Mouse (Mus musculus) MEL (cell line): ENCODE data around the gene Igsf8.

ENCODE experiments used
- CHD1 ChIP-seq: IDR thresholded peaks from 2 replicates; pipeline ENCODE4 v1.6.1; 2012; ENCODE audit warnings: low read depth, mild to moderate bottlenecking, inconsistent platforms, low read length, improper control_type of control experiment
- CTCF ChIP-seq, 3 experiments: IDR thresholded peaks in 2 of 3; conservative IDR thresholded peaks in 1 of 3; 2 replicates each; pipeline ENCODE4 v1.5.1; 2011 to 2012; ENCODE audit warnings: low read length in 3 of 3, low read depth in 2 of 3, mild to moderate bottlenecking in 2 of 3, improper control_type of control experiment in 1 of 3, inconsistent platforms in 1 of 3, mixed read lengths in 1 of 3, moderate library complexity in 1 of 3; ENCODE audit not compliant: control insufficient read depth in 1 of 3, insufficient read depth in 1 of 3, poor library complexity in 1 of 3, severe bottlenecking in 1 of 3
- ELF1 ChIP-seq: IDR thresholded peaks from 2 replicates; pipeline ENCODE4 v1.6.1; 2014; ENCODE audit warnings: low read depth, mild to moderate bottlenecking, inconsistent platforms, low read length, improper control_type of control experiment, moderate library complexity
- EP300 ChIP-seq, 2 experiments: IDR thresholded peaks; 2 replicates each; pipeline ENCODE4 v1.6.1; 2011; ENCODE audit warnings: improper control_type of control experiment in 2 of 2, low read length in 2 of 2, low read depth in 1 of 2, mild to moderate bottlenecking in 1 of 2
- ETS1 ChIP-seq: IDR thresholded peaks from 2 replicates; pipeline ENCODE4 v1.6.1; 2012; ENCODE audit warnings: low read depth, mild to moderate bottlenecking, inconsistent platforms, low read length, improper control_type of control experiment, moderate library complexity
- MYC ChIP-seq: IDR thresholded peaks from 2 replicates; pipeline ENCODE4 v1.6.1; 2011; ENCODE audit warnings: low read depth, mild to moderate bottlenecking, low read length, improper control_type of control experiment, moderate library complexity
- NRF1 ChIP-seq: IDR thresholded peaks from 2 replicates; pipeline ENCODE4 v1.6.1; 2014; ENCODE audit warnings: low read depth, mild to moderate bottlenecking, inconsistent platforms, low read length, improper control_type of control experiment, moderate library complexity; ENCODE audit not compliant: poor library complexity, insufficient read depth, severe bottlenecking
- POLR2A ChIP-seq, 2 experiments: IDR thresholded peaks; 2 replicates each; pipeline ENCODE4 v1.6.1; 2011 to 2012; ENCODE audit warnings: low read length in 2 of 2, mild to moderate bottlenecking in 2 of 2, control low read depth in 1 of 2, improper control_type of control experiment in 1 of 2, low read depth in 1 of 2, moderate library complexity in 1 of 2; ENCODE audit not compliant: control insufficient read depth in 1 of 2, insufficient read depth in 1 of 2, poor library complexity in 1 of 2
- RCOR1 ChIP-seq: IDR thresholded peaks from 2 replicates; pipeline ENCODE4 v1.6.1; 2012; ENCODE audit warnings: low read depth, mild to moderate bottlenecking, inconsistent platforms, low read length, improper control_type of control experiment
- TAL1 ChIP-seq: IDR thresholded peaks from 2 replicates; pipeline ENCODE4 v1.6.1; 2012; ENCODE audit warnings: mild to moderate bottlenecking, inconsistent platforms, low read length, moderate library complexity, mixed read lengths
- TCF12 ChIP-seq: IDR thresholded peaks from 2 replicates; pipeline ENCODE4 v1.6.1; 2014; ENCODE audit warnings: low read depth, mild to moderate bottlenecking, inconsistent platforms, low read length, improper control_type of control experiment, moderate library complexity
- UBTF ChIP-seq: IDR thresholded peaks from 2 replicates; pipeline ENCODE4 v1.6.1; 2012; ENCODE audit warnings: low read depth, mild to moderate bottlenecking, inconsistent platforms, low read length, improper control_type of control experiment, moderate library complexity, borderline replicate concordance; ENCODE audit not compliant: insufficient read depth
- USF1 ChIP-seq: IDR thresholded peaks from 2 replicates; pipeline ENCODE4 v1.6.1; 2014; ENCODE audit warnings: low read depth, mild to moderate bottlenecking, inconsistent platforms, low read length, improper control_type of control experiment, moderate library complexity

DNA sequence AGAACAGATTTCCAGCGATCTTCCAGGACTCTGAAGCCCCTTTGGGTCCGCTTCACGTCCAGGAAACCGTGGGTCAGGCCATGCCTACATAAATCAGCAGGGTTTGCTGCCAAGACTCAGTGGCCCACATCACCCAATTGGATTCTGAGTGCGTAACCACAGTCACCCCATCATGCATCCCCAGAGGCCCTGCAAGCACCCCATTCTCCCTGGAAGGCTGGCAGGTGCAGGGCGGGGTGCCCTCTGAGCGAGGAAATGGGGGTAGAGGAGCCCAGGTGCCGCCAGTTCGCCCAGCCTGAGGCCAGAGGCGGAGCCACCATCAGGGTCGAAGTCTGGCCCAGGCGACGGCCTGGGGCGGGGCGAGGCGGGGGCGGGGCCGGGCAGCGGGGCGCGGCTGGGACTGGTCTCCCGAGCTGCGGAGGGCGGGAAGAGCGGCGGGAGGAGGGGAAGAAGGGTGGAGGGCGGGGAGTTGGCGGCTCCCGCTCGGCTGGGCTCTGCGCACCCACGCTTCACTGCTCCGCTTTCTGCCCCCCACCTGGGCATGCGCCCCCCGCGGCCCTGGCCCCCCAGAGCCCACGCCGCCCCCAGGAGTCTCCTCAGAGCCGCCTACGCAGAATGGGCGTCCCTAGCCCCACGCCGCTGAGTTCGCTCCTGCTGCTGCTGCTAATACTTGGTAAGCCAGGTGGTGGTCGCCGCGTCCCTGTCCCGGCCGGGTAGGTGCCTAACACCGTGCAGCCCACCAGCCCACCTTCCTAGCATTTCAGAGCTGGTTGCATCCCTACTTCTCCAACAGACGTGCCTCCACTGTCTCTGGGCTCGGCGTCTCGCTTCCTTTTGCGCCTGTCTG, 50.7 kb downstream of the Igsf8 start:
- TF ChIP-seq MYC (no peak), USF1 (no peak), POLR2A (IDR thresholded peaks at IDR 0.05; ENCODE audit: control insufficient read depth in 1 of 2, insufficient read depth in 1 of 2, low read depth in 1 of 2, low read length in 2 of 2, poor library complexity in 1 of 2) (peak; percentile 33 to 56; a peak in 2 of 4 replicates), CTCF (IDR thresholded peaks at IDR 0.05 in 2 of 3, conservative IDR thresholded peaks at IDR 0.05 in 1 of 3; ENCODE audit: control insufficient read depth in 1 of 3, insufficient read depth in 1 of 3, low read depth in 2 of 3, low read length in 3 of 3, poor library complexity in 1 of 3, severe bottlenecking in 1 of 3) (no peak), TCF12 (0 out of 2 replicates have a peak, but pooled peaks have one; percentile 13), ELF1 (no peak), TAL1 (no peak), RCOR1 (no peak), UBTF (no peak), CHD1 (no peak), EP300 (IDR thresholded peaks at IDR 0.05; ENCODE audit: low read depth in 1 of 2, low read length in 2 of 2) (no peak), NRF1 (peak; percentile 56; the same call in 1 of the 2 replicates), ETS1 (no peak)
